ENCODE assay signal across 32 mouse cellular contexts in genomic region chr12:54641374-54641773, GRCm38 (mm10).
"Had no signal": no experiment of that assay in that cellular context is flagged by ENCODE, and none has a peak within 500 bp of the region (broad histone marks: within the 10 kb centered on the region; RNA-seq: fewer than 3 reads in every experiment).

No protein-coding gene starts in this region.

- H3K9me3 ChIP-seq: limb, embryonic 10.5 days; limb, embryonic 12.5 days; limb, embryonic 15.5 days; liver, embryonic 12.5 days; liver, embryonic 13.5 days; liver, embryonic 15.5 days; lung, embryonic 15.5 days; megakaryocyte, embryonic 14.5 days; midbrain, embryonic 10.5 days; midbrain, embryonic 12.5 days; midbrain, embryonic 13.5 days; midbrain, embryonic 15.5 days had no signal

- H3K9ac ChIP-seq: limb, embryonic 12.5 days; limb, embryonic 13.5 days; limb, embryonic 15.5 days; liver, embryonic 12.5 days; liver, embryonic 13.5 days; liver, embryonic 14.5 days; liver, embryonic 15.5 days; liver, postnatal 0 days; lung, embryonic 14.5 days; lung, embryonic 15.5 days; midbrain, embryonic 12.5 days; midbrain, embryonic 13.5 days; midbrain, embryonic 15.5 days had no signal

- DNase-seq: left cerebral cortex, postnatal 4 days; liver; liver, embryonic 13.5 days; liver, postnatal 0 days; lung, adult 18-20 months; lung, adult 2 months; lung, embryonic 14.5 days; lung, postnatal 10 days; lung, postnatal 14 days; lung, postnatal 36 days; lung, postnatal 4 days; midbrain, embryonic 14.5 days had no signal

- H3K27me3 ChIP-seq: limb, embryonic 12.5 days; limb, embryonic 13.5 days; limb, embryonic 15.5 days; liver, embryonic 12.5 days; liver, embryonic 13.5 days; liver, embryonic 15.5 days; lung, embryonic 15.5 days; megakaryocyte, embryonic 14.5 days; midbrain, embryonic 12.5 days; midbrain, embryonic 13.5 days; midbrain, embryonic 15.5 days had no signal

- ATAC-seq: liver, embryonic 12.5 days; liver, postnatal 0 days; lung, postnatal 0 days; midbrain, embryonic 13.5 days; midbrain, embryonic 15.5 days; midbrain, embryonic 16.5 days had no signal

- H3K27ac ChIP-seq: left cerebral cortex, adult 2 months; limb, embryonic 10.5 days; limb, embryonic 12.5 days; limb, embryonic 13.5 days; limb, embryonic 15.5 days; liver, embryonic 12.5 days; liver, embryonic 13.5 days; liver, embryonic 14.5 days; liver, embryonic 15.5 days; lung, embryonic 15.5 days; macrophage; midbrain, embryonic 10.5 days; midbrain, embryonic 12.5 days; midbrain, embryonic 13.5 days; midbrain, embryonic 15.5 days had no signal

- H3K4me1 ChIP-seq: limb, embryonic 10.5 days; limb, embryonic 12.5 days; limb, embryonic 13.5 days; limb, embryonic 15.5 days; liver, embryonic 12.5 days; lung, embryonic 15.5 days; midbrain, embryonic 10.5 days; midbrain, embryonic 12.5 days; midbrain, embryonic 13.5 days; midbrain, embryonic 15.5 days had no signal

- H3K4me2 ChIP-seq: limb, embryonic 12.5 days; limb, embryonic 13.5 days; limb, embryonic 15.5 days; liver, embryonic 11.5 days; liver, embryonic 12.5 days; liver, embryonic 13.5 days; liver, embryonic 15.5 days; lung, embryonic 14.5 days; lung, embryonic 15.5 days; midbrain, embryonic 11.5 days; midbrain, embryonic 12.5 days; midbrain, embryonic 13.5 days; midbrain, embryonic 15.5 days had no signal

- H3K36me3 ChIP-seq: midbrain, embryonic 12.5 days; midbrain, embryonic 15.5 days had no signal

- H3K4me3 ChIP-seq: left cerebral cortex, adult 2 months; limb, embryonic 10.5 days; limb, embryonic 12.5 days; limb, embryonic 13.5 days; limb, embryonic 15.5 days; liver, embryonic 12.5 days; liver, embryonic 13.5 days; liver, embryonic 15.5 days; lung, embryonic 15.5 days; megakaryocyte, embryonic 14.5 days; midbrain, embryonic 10.5 days; midbrain, embryonic 12.5 days; midbrain, embryonic 13.5 days; midbrain, embryonic 15.5 days; myocyte had no signal
